Mouse (Mus musculus): ENCODE measurements around the gene Gm10057. TPM values are rescaled to one million over a fixed set of nuclear protein-coding genes. Genes with fewer than 3 reads are reported as not detected.
"Not testable (repeated sequence)": the region's sequence is repeated elsewhere in the genome, so short reads cannot be mapped to it uniquely, and the experiment has no call there.

Gm10057 gene
- polyA plus RNA-seq (2012; rRNA removed): not detected in 2 replicates

DNA sequence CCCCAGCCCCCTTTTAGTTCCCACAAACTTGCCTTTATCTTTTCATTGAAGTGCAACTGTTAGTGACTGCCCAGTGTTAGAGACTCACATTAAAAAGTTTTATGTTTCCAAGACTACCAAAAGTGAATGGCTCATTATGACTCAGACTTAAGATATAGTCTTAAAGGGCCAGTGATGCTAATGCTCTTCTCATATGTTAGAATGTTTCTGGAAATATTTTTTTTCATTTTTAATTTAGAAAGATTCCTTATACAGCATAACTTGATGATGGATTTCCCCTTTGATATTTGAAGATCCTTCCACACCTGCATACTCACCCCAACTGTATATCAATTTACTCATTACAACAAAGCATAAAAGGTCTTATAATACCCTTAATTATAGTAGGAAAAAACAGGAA, at the start of gene Gm10057:
Gene Gm10057 (minus strand): TSS at position 101 of the 400 bp plus-strand sequence.
- not testable (repeated sequence) for H3K27ac ChIP-seq (ENCODE audit: insufficient read depth, low read length); H3K4me3 ChIP-seq (ENCODE audit: insufficient read depth, low read length); H3K4me1 ChIP-seq (ENCODE audit: control insufficient read depth, insufficient read depth, low read length)

DNA sequence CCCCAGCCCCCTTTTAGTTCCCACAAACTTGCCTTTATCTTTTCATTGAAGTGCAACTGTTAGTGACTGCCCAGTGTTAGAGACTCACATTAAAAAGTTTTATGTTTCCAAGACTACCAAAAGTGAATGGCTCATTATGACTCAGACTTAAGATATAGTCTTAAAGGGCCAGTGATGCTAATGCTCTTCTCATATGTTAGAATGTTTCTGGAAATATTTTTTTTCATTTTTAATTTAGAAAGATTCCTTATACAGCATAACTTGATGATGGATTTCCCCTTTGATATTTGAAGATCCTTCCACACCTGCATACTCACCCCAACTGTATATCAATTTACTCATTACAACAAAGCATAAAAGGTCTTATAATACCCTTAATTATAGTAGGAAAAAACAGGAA, 21.1 kb downstream of the Gm10057 start, which contains the start of gene 4921511M17Rik:
Gene 4921511M17Rik (minus strand): TSS at position 101 of the 400 bp plus-strand sequence.
- H3K4me3 ChIP-seq (ENCODE audit: insufficient read depth, low read length); H3K4me1 ChIP-seq (ENCODE audit: control insufficient read depth, insufficient read depth, low read length): not testable (repeated sequence)

DNA sequence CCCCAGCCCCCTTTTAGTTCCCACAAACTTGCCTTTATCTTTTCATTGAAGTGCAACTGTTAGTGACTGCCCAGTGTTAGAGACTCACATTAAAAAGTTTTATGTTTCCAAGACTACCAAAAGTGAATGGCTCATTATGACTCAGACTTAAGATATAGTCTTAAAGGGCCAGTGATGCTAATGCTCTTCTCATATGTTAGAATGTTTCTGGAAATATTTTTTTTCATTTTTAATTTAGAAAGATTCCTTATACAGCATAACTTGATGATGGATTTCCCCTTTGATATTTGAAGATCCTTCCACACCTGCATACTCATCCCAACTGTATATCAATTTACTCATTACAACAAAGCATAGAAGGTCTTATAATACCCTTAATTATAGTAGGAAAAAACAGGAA, 42.3 kb downstream of the Gm10057 start, which contains the start of gene Samt1:
Gene Samt1 (minus strand): TSS at position 101 of the 400 bp plus-strand sequence.
- not testable (repeated sequence) for H3K4me3 ChIP-seq (ENCODE audit: insufficient read depth, low read length); H3K4me1 ChIP-seq (ENCODE audit: control insufficient read depth, insufficient read depth, low read length); H3K27ac ChIP-seq (ENCODE audit: insufficient read depth, low read length)

More for the DNA sequence above, 21.1 kb downstream of the Gm10057 start, which contains the start of gene 4921511M17Rik:
- not testable (repeated sequence) for H3K27ac ChIP-seq (ENCODE audit: insufficient read depth, low read length)

Other genes starting within 250 kb of the Gm10057 start
- gene Spin2c, start 222.8 kb downstream of the Gm10057 start, polyA plus RNA-seq (2012; rRNA removed): 7.7 and 10.2 TPM in 2 replicates
- gene Samt1, start 42.4 kb downstream of the Gm10057 start, polyA plus RNA-seq (2012; rRNA removed): not detected in 2 replicates
- gene 4921511M17Rik, start 21.2 kb downstream of the Gm10057 start, polyA plus RNA-seq (2012; rRNA removed): not detected in 2 replicates
- gene Gm15140, start 65.6 kb upstream of the Gm10057 start, polyA plus RNA-seq (2012; rRNA removed): not detected in 2 replicates